Mouse (Mus musculus) layer of hippocampus, adult 8-10 months (tissue): ENCODE results near the gene Hist1h2bk. TPM values are rescaled to one million over a fixed set of nuclear protein-coding genes. Genes with fewer than 3 reads are reported as not detected.
A peak's percentile ranks its signal among the peaks of the same experiment; 100 is the strongest.

Experiments
- DNase-seq, 2 experiments: peaks; one replicate each; pipeline ENCODE4 v3.0.0; 2022; ENCODE audit warnings: low spot score in 2 of 2
- total RNA-seq, 4 experiments: library from RNA; stranded (reverse); gene quantifications; 2 replicates each; pipeline ENCODE4 v1.2.4; 2022

Gene Hist1h2bk
- total RNA-seq: 10 to 100 TPM; 10.4 to 18.1 (median 16.5) TPM

GRCm38 (mm10) chr13:22035267-22036148 is at the start of gene Hist1h2bk, which contains the start of gene Hist1h2ah:
Gene Hist1h2bk, plus strand, starts transcription at chr13:22035870.
Gene Hist1h2ah, minus strand, starts transcription at chr13:22035568.
- DNase-seq: peak; percentile 85 to 87

DNA sequence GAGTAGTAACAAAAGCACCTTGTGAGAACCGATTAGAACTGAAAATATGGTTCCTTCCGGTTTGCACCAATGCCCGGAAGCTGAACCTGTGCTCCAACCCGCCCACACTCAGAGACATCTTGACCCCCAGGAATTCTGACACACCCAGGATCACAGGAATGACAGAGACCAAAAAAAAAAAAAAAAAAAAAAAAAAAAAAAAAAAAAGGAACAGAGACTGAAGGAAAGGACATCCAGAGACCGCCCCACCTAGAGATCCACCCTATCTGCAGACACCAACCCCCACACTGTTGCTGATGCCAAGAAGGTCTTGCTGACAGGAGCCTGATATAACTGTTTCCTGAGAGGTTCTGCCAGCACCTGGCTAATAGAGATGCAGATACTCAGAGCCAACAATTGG is 43.1 kb upstream of the Hist1h2bk start:
- no peak for DNase-seq

GRCm38 (mm10) chr13:21993957-21994738 is 41.5 kb upstream of the Hist1h2bk start:
- DNase-seq: no peak

GRCm38 (mm10) chr13:21994896-21995295 is 40.8 kb upstream of the Hist1h2bk start:
- no peak for DNase-seq

- DNase-seq: no peak
Measured at GRCm38 (mm10) chr13:21995331-21995914, 40.2 kb upstream of the Hist1h2bk start.

DNA sequence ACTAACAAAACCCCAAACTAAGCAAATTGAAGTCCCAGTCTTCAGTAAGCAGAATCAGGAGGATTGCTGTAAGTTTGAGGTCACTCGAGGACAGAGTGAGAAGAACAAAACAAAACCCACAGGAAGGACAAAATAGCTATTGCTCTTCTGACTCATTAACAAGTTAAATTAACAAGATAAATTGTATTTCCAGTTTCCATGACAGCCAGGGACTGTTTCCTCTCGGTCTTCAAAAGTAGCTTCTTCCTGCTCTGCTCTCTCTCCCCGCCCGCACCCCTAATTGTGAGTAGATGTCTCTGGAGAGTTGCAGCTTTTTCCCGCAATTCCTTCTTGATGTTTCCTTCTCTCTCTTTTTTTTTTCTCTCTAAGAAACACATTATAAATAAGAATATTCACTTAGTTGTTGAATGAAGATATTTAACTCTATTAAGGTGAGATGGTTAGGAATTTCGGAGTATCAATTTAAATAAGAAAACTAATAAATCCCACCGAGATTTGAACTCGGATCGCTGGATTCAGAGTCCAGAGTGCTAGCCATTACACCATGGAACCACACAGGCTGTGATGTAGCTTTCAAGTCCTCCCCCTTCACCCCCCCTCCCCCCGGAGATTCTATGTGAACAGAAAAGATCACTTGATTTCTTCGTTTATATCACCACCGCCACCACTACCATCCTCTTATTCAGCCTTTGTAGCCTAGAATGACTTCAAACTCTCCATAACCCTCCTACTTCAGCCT is 39.4 kb upstream of the Hist1h2bk start:
- no peak for DNase-seq

DNA sequence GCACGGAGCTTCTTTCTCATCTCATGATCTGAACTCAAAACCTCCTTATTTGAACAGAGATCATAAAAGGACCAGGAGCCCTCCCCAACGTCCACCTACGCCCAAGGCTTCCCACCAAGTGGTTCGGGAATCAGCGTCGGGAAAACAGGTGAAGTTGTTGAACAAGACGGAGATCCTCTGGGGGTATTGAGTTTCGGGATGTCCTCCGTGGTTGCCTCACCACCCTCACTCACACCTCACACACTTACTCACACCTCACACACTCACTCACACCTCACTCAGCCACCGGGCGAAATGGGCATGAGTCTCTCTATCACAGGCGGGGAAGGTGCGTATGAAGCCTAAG is 38.9 kb upstream of the Hist1h2bk start:
- no peak for DNase-seq

DNA sequence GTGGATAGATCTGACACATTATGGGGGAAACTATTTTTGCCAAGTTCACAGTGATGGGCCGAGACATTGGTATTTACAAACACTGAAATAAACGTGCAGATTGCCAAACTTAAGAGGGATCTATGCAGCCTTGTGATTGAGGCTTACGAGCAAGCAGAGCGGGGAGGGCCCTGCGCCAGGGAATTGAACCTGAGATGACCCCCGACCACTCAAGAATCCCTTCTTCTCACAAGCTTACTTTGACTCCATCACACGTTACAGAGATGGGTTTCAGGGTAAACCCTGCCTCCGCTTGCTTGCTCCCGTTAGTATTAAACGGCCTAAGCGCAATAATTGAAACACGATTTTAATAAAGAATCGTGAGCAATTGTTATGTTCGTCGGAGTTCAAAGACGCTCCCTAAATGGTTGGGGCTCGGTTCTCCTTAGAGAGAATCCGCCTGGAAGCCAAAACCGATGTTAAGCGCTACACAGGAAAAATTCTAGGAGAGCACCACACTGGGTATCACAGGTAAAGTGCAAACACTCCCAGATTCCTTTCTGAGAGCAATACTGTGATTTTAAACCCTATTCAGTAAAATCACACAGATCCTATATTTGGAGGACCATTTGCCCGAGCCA is 38.4 kb upstream of the Hist1h2bk start:
- DNase-seq: no peak

DNA sequence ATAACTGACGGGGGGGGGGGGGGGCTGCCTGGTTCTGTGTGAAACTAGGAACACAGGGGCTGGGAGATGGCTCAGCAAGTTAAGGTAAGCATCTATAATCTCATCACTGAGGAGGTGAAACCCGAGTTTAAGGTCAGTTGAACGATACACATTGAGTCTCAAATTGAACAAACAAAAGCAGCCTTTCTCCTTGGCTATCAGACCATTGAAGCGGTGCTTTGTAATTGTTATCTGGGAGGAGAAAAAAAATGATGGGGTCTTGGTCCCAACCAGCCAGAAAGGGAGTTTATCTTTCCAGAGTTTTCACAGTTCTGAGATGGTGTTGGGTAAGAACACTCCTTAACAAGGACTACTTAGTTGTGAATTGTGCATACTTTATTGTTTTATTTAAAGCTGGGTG is 37.8 kb upstream of the Hist1h2bk start:
- no peak for DNase-seq

DNA sequence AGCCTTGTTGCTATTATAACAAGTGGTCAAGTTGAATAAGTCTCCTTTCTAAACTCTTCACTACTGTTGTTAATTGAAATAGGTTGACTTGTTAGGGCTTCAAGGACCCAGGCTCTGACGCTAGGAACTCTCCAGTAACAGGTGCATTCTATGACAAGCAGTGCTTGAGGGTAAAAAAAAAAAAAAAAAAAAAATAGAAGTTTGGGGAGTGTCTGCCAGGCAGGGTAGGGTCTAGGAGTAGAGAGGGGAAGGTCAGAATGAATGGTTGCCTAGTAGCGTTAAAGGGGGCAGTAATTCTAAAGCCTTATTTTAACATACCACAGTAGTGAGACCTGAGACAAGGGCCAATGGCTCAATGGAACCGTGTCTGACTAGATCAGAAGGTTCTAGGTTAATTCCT is 37.3 kb upstream of the Hist1h2bk start:
- no peak for DNase-seq

GRCm38 (mm10) chr13:21999147-21999546 is 36.5 kb upstream of the Hist1h2bk start:
- no peak for DNase-seq

DNA sequence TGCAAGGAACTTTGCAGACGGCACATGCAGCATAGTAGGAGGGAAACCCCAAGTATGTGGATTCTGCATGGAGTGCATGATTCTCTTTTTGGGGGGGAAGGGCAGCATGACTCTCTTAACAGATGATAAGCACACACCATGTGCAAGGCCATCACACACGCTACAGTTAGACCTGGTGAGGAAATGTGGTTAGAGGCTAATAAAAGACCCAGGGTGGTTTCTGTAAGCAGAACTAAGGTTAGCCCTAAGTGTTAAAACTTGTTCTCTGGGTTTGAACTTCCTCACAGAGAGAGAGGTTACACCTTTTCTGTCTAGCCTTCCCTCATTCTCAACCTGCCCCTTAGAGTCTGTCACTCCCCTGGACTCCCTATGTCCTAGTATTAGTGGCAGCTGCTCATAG is 34.3 kb upstream of the Hist1h2bk start:
- DNase-seq: no peak

- no peak for DNase-seq
Measured at GRCm38 (mm10) chr13:22001823-22002222, 33.8 kb upstream of the Hist1h2bk start.

- DNase-seq: no peak
Measured at GRCm38 (mm10) chr13:22005605-22006333, 29.9 kb upstream of the Hist1h2bk start.

GRCm38 (mm10) chr13:22006334-22007120 is 29.1 kb upstream of the Hist1h2bk start:
- DNase-seq: no peak

DNA sequence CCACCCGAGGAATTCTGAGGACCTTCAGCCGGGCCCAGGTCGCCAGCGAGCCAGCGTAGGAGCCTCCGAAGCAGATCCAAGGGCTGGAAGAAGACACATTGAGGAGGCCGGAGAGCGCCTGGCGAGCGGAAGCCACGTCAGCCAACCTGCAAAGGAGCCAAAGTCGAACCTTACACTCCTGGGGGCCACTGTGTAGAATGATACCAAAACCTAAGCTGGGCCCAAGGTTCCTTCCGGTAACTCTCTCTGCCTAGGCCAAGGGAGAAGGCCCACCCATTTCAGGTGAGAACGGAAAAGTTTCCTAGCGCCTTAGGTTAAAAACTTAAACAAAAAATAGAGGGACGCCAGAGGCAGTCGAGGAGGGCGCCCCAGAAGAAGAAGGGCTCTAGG is 28.6 kb upstream of the Hist1h2bk start:
- DNase-seq: no peak

- DNase-seq: no peak
Measured at GRCm38 (mm10) chr13:22007872-22008271, 27.8 kb upstream of the Hist1h2bk start.

- DNase-seq: no peak
Measured at GRCm38 (mm10) chr13:22008707-22009106, 27.0 kb upstream of the Hist1h2bk start.

- DNase-seq: no peak
Measured at GRCm38 (mm10) chr13:22009642-22010041, 26.0 kb upstream of the Hist1h2bk start, which contains the start of gene Prss16. Gene Prss16, minus strand, starts transcription at chr13:22009742.
